Mouse (Mus musculus): ENCODE measurements around the gene Mcm6.

DNA sequence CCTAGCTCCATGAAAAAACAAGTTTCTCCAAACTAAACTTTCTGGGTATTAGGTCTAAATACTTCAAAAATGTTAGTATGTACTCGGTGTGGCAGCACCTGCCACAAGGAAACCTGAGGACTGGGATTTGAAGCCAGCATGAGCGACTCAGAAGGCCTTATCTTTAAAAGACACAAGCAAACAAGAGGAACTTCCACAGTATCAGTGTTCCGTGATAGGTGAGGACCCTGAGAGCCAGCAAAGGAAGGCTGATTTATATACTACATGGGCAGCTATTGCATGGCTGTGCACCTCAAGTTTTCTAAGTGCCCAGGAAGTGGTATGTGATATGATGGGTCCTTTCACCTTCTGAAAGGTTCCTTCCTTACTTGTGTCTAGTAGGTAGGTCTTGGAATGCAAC lies 6.4 kb downstream of the Mcm6 start:
- no peak for TF ChIP-seq CTCF (IDR thresholded peaks at IDR 0.05; ENCODE audit: control insufficient read depth, insufficient read depth, insufficient read length)
- TF ChIP-seq MYOD1 (IDR thresholded peaks at IDR 0.05; ENCODE audit: control insufficient read depth, insufficient read length, low read depth), result no peak
- TF ChIP-seq MAX (IDR thresholded peaks at IDR 0.05), result no peak
- TF ChIP-seq MYOG (IDR thresholded peaks at IDR 0.05; ENCODE audit: control insufficient read depth, extremely low read depth, insufficient read length), result no peak
- no peak for TF ChIP-seq USF1 (IDR thresholded peaks at IDR 0.05; ENCODE audit: low read depth)

All from C2C12 (cell line).